Mouse (Mus musculus) limb, embryonic 15.5 days (tissue): ENCODE data around the gene Fam189a1. TPM values are rescaled to one million over a fixed set of nuclear protein-coding genes. Genes with fewer than 3 reads are reported as not detected.

Experiments
- ATAC-seq: fragments of 200-750 bp; cut with Nextera tagmentation; 2 replicates; pipeline ENCODE4 v1.8.0; 2017; ENCODE audit warnings: low read depth, moderate TSS enrichment; ENCODE audit not compliant: insufficient number of reproducible peaks, low FRiP score, low TSS enrichment
- H3K27ac ChIP-seq: fragments of 300-500 bp; sonication (generic); 2 replicates; pipeline ENCODE4 v1.5.1; 2015; ENCODE audit warnings: moderate library complexity, mild to moderate bottlenecking, inconsistent platforms
- H3K27me3 ChIP-seq: fragments of 300-500 bp; sonication (generic); 2 replicates; pipeline ENCODE4 v1.6.1; 2015; ENCODE audit warnings: inconsistent platforms
- H3K36me3 ChIP-seq: fragments of 300-500 bp; sonication (generic); 2 replicates; pipeline ENCODE4 v1.6.1; 2015; ENCODE audit warnings: inconsistent platforms
- H3K4me1 ChIP-seq: fragments of 300-500 bp; sonication (generic); 2 replicates; pipeline ENCODE4 v1.6.1; 2015; ENCODE audit warnings: inconsistent platforms
- H3K4me2 ChIP-seq: fragments of 300-500 bp; sonication (generic); 2 replicates; pipeline ENCODE4 v1.6.1; 2015; ENCODE audit warnings: mild to moderate bottlenecking, inconsistent platforms
- H3K4me3 ChIP-seq: fragments of 300-500 bp; sonication (generic); 2 replicates; pipeline ENCODE4 v1.5.1; 2015; ENCODE audit warnings: mild to moderate bottlenecking, inconsistent platforms
- H3K9ac ChIP-seq: fragments of 300-500 bp; sonication (generic); 2 replicates; pipeline ENCODE4 v1.6.1; 2015; ENCODE audit warnings: inconsistent platforms
- H3K9me3 ChIP-seq: fragments of 300-500 bp; sonication (generic); 2 replicates; pipeline ENCODE4 v1.6.1; 2016; ENCODE audit warnings: inconsistent platforms
- WGBS: fragments of 180-500 bp; shearing (Covaris S2); methylation state at CpG from one replicate; pipeline ENCODE4 v1.1.7; 2015; 5-methylcytosine and 5-hydroxymethylcytosine counted together
- polyA plus RNA-seq: library from polyadenylated mRNA; unstranded; fragments of >200 nt; fragmentation: Nextera tagmentation; extraction: Ambion mirVana; gene quantifications from 2 replicates; pipeline ENCODE4 v1.2.1, GENCODE M21; 2015

The Fam189a1 gene
- polyA plus RNA-seq, 1 experiment from 2014 or later, result 4.9 TPM

- Histone ChIP-seq H3K4me3 (no peak overlapping the region), H3K27me3 (no peaks in the 10 kb centered on the region), H3K9ac (no peak overlapping the region), H3K9me3 (no peaks in the 10 kb centered on the region), H3K4me2 (no peak overlapping the region), H3K27ac (no peak overlapping the region), H3K36me3 (no peaks in the 10 kb centered on the region), H3K4me1 (no peaks in the 10 kb centered on the region)
- ATAC-seq, result no peak
- WGBS, result 91% methylated on average over 6 of the region's 6 CpGs
These were observed 259.8 kb downstream of the Fam189a1 start for GRCm38 (mm10) chr7:64896587-64896986.

- Histone ChIP-seq H3K27ac (no peak overlapping the region), H3K9ac (no peak overlapping the region), H3K4me3 (no peak overlapping the region), H3K9me3 (no peaks in the 10 kb centered on the region), H3K4me2 (no peak overlapping the region), H3K36me3 (no peaks in the 10 kb centered on the region), H3K27me3 (no peaks in the 10 kb centered on the region), H3K4me1 (no peaks in the 10 kb centered on the region)
- ATAC-seq, result no peak
- 33% methylated on average over 5 of the region's 5 CpGs for WGBS
These were observed 260.7 kb downstream of the Fam189a1 start for GRCm38 (mm10) chr7:64895685-64896101.

GRCm38 (mm10) chr7:64891139-64891538 is 265.2 kb downstream of the Fam189a1 start:
- H3K4me1 ChIP-seq, result 0 out of 2 replicates have a peak, but pooled peaks cover 5% of the 10 kb centered on the region
- ATAC-seq, result no peak
- WGBS, result 58% methylated on average over 3 of the region's 3 CpGs

GRCm38 (mm10) chr7:64889919-64890318 is 266.5 kb downstream of the Fam189a1 start:
- Histone ChIP-seq H3K27ac (no peak overlapping the region), H3K27me3 (no peaks in the 10 kb centered on the region), H3K4me1 (0 out of 2 replicates have a peak, but pooled peaks cover 5% of the 10 kb centered on the region), H3K36me3 (no peaks in the 10 kb centered on the region), H3K4me2 (no peak overlapping the region), H3K9me3 (no peaks in the 10 kb centered on the region), H3K4me3 (no peak overlapping the region), H3K9ac (no peak overlapping the region)
- 69% methylated on average over 9 of the region's 9 CpGs for WGBS
- ATAC-seq, result no peak

More at GRCm38 (mm10) chr7:64891139-64891538, 265.2 kb downstream of the Fam189a1 start:
- H3K9ac ChIP-seq, result no peak overlapping the region
- H3K9me3 ChIP-seq, result no peaks in the 10 kb centered on the region
- H3K27me3 ChIP-seq, result no peaks in the 10 kb centered on the region
- H3K36me3 ChIP-seq, result no peaks in the 10 kb centered on the region
- no peak overlapping the region for H3K27ac ChIP-seq
- no peak overlapping the region for H3K4me3 ChIP-seq
- H3K4me2 ChIP-seq, result no peak overlapping the region

DNA sequence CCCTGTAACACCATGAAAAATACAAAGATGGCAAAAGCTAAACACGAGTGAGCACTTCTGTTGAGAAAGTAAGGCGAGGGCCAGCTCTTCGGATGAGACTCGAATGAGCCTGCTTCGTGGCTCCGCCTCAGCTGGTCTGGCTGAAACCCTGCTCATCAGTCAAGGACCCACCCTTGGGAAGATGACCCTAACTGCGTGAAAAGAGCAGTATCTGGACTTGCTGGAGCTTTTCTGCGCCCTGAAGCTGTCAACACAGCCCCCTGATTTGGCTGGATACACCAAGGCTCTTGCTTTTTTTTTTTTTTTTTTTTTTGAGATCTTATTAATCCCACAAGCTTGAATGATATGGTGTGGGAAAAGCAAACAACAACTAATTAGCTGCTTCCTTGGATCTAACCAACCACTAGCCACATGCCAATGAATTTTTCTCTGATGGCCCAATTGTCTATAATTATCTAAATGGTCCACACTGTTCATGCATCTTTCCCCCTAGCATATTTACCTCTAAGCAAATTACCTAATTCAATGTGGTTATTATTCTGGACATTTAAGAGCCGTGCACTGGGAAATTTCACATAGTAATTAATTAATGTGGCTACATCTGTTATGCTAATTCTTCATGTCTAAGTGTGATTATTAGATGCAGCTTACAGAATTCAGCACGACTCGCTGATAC is 272.0 kb downstream of the Fam189a1 start:
- H3K4me2 ChIP-seq, result no peak overlapping the region
- no peaks in the 10 kb centered on the region for H3K4me1 ChIP-seq
- no peak overlapping the region for H3K4me3 ChIP-seq
- ATAC-seq, result no peak
- no peak overlapping the region for H3K27ac ChIP-seq
- no peaks in the 10 kb centered on the region for H3K36me3 ChIP-seq
- WGBS, result 76% methylated on average over 11 of the region's 11 CpGs
- no peaks in the 10 kb centered on the region for H3K27me3 ChIP-seq
- H3K9me3 ChIP-seq, result no peaks in the 10 kb centered on the region
- no peak overlapping the region for H3K9ac ChIP-seq

GRCm38 (mm10) chr7:64882243-64882642 is 274.1 kb downstream of the Fam189a1 start:
- no peaks in the 10 kb centered on the region for H3K9me3 ChIP-seq
- 38% methylated on average over 6 of the region's 6 CpGs for WGBS
- H3K27ac ChIP-seq, result no peak overlapping the region
- ATAC-seq, result no peak
- no peaks in the 10 kb centered on the region for H3K36me3 ChIP-seq
- H3K27me3 ChIP-seq, result peaks cover under 1% of the 10 kb centered on the region; the same call in 1 of the 2 replicates
- H3K4me3 ChIP-seq, result no peak overlapping the region
- H3K9ac ChIP-seq, result no peak overlapping the region
- no peak overlapping the region for H3K4me2 ChIP-seq
- H3K4me1 ChIP-seq, result no peaks in the 10 kb centered on the region

- no peaks in the 10 kb centered on the region for H3K36me3 ChIP-seq
- peaks cover 6% of the 10 kb centered on the region; the same call in 1 of the 2 replicates for H3K27me3 ChIP-seq
- no peak for ATAC-seq
- 64% methylated on average over 7 of the region's 7 CpGs for WGBS
- no peak overlapping the region for H3K9ac ChIP-seq
- H3K4me3 ChIP-seq, result no peak overlapping the region
- no peak overlapping the region for H3K27ac ChIP-seq
- no peak overlapping the region for H3K4me2 ChIP-seq
- no peaks in the 10 kb centered on the region for H3K4me1 ChIP-seq
- no peaks in the 10 kb centered on the region for H3K9me3 ChIP-seq
These were observed 275.0 kb downstream of the Fam189a1 start for GRCm38 (mm10) chr7:64881387-64881786.

DNA sequence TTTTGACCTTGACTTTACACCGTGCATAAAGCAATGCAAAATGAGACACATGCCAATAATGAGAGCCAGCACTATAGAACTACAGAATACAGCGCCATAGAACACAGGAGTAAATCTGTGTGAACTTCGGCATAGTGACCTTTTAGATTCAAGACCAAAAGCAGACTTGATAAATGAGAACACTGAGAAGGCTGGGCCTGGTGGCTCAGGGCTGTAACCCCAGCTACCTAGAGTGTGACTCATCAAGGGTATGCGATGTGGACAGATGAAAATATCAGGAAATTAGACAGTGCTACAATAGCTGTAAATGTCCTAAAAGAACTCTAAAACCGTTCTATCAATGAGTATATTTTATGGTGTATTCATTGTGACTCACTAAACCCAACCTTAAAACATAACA is 276.0 kb downstream of the Fam189a1 start:
- Histone ChIP-seq H3K27me3 (peaks cover 9% of the 10 kb centered on the region; the same call in 1 of the 2 replicates), H3K4me3 (no peak overlapping the region), H3K4me2 (no peak overlapping the region), H3K36me3 (no peaks in the 10 kb centered on the region), H3K9ac (no peak overlapping the region), H3K4me1 (no peaks in the 10 kb centered on the region), H3K27ac (no peak overlapping the region), H3K9me3 (no peaks in the 10 kb centered on the region)
- WGBS, result 56% methylated on average over 5 of the region's 5 CpGs
- ATAC-seq, result no peak

- Histone ChIP-seq H3K27me3 (peaks cover 16% of the 10 kb centered on the region; the same call in 1 of the 2 replicates), H3K36me3 (no peaks in the 10 kb centered on the region), H3K4me1 (peaks cover 15% of the 10 kb centered on the region), H3K4me2 (no peak overlapping the region), H3K9me3 (no peaks in the 10 kb centered on the region), H3K9ac (no peak overlapping the region), H3K4me3 (no peak overlapping the region), H3K27ac (no peak overlapping the region)
- WGBS, result 85% methylated on average over 4 of the region's 4 CpGs
- ATAC-seq, result no peak
These were observed 281.4 kb downstream of the Fam189a1 start for GRCm38 (mm10) chr7:64874941-64875340.

DNA sequence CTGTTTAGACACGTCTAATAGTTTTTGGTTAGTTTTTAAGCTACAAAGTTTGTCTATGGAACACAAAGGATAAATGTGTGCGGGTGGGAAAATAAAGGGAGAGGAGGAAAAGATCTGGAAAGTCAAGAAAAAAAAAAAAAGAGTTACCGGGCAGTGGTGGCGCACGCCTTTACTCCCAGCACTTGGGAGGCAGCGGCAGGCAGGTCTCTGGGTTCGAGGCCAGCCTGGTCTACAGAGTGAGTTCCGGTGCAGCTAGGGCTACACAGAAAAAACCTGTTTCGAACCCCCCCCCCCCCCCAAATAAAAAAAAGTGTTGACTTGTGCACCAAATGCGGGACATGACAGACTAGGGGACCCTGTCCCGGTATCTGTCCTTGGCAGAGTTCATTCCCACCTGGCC is 283.1 kb downstream of the Fam189a1 start:
- H3K27ac ChIP-seq, result peak overlapping the region; percentile 67
- 32% methylated on average over 11 of the region's 11 CpGs for WGBS
- 0 out of 2 replicates have a peak, but pooled peaks have one; percentile 3 for ATAC-seq

DNA sequence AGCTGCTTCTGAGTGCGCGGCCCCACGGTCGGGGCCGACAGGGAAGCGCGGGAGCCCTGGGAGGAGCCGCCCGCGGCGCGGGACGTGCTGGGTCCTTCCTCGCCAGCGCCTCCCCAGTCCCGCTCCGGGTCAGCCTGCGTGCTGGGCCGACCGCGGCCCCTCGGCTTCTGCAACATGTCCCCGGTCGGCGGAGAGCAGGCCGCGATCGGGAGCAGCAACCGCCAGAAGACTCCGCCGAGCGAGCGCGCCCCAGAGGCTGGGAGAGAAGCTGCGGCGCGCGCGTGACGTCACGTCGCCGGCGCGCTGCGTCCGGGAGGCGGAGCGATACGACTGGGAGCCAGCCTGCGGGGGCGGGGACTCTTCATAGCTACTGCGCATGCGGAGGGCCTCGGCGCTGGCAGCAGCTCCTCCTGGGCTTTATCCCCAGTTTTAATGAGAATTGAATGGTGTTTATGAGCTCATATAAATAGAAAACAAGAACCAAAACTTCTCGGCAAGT is 283.6 kb downstream of the Fam189a1 start, which contains the start of gene Nsmce3:
TSS of gene Nsmce3 (minus strand) at position 255 of the 499 bp plus-strand sequence.
- no peaks in the 10 kb centered on the region for H3K9me3 ChIP-seq
- WGBS, result under 1% methylated on average over 57 of the region's 57 CpGs

More for the DNA sequence above, 283.1 kb downstream of the Fam189a1 start:
- no peak overlapping the region for H3K9ac ChIP-seq
- H3K4me2 ChIP-seq, result peak overlapping the region; percentile 39
- H3K4me1 ChIP-seq, result peaks cover 18% of the 10 kb centered on the region
- no peaks in the 10 kb centered on the region for H3K36me3 ChIP-seq
- H3K4me3 ChIP-seq, result peak overlapping the region; percentile 70
- H3K9me3 ChIP-seq, result no peaks in the 10 kb centered on the region
- peaks cover 16% of the 10 kb centered on the region; the same call in 1 of the 2 replicates for H3K27me3 ChIP-seq

More for the DNA sequence above, 283.6 kb downstream of the Fam189a1 start, which contains the start of gene Nsmce3:
- Histone ChIP-seq H3K36me3 (no peaks in the 10 kb centered on the region), H3K4me1 (peaks cover 18% of the 10 kb centered on the region), H3K4me3 (peak within 1 kb of the TSS; percentile 70), H3K27me3 (peaks cover 16% of the 10 kb centered on the region; the same call in 1 of the 2 replicates), H3K27ac (peak within 1 kb of the TSS; percentile 96), H3K4me2 (peak within 1 kb of the TSS; percentile 75), H3K9ac (peak within 1 kb of the TSS; percentile 84)
- ATAC-seq, result peak; percentile 92
